Mouse (Mus musculus) ES-Bruce4 (cell line): ENCODE results near the gene Cbarp.

Experiments
- CTCF ChIP-seq: IDR thresholded peaks from one replicate; pipeline ENCODE4 v1.8.1; 2011; ENCODE audit warnings: low read depth, low read length
- POLR2A ChIP-seq: IDR thresholded peaks from one replicate; pipeline ENCODE4 v1.8.1; 2011; ENCODE audit warnings: low read length; ENCODE audit not compliant: insufficient read depth

DNA sequence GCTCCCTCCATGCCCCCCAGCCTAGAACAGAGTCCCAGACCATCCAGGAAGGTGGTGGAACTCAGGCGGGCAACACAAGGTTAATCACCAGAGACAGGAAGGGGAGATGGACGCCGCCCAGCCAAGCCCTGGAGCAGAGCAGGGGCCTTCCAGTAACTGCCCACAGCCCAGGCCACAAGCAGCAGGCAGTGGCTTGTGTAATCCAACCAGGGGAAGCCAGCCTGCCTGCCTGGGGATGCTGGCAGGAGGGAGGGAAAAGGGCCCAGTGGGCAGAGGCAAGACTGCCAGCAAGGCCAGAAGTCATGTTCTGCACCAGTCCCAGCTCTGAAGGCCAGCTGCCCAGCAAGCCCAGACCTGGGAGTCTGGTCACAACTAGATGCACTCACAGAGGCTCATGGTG is 53.8 kb downstream of the Cbarp start:
- no peak for TF ChIP-seq CTCF
- TF ChIP-seq POLR2A: no peak
